Mouse (Mus musculus): ENCODE measurements around the gene Fam205a1. TPM values are rescaled to one million over a fixed set of nuclear protein-coding genes. Genes with fewer than 3 reads are reported as not detected.

Gene Fam205a1
- polyA plus RNA-seq (2017; shearing (Covaris generic)) = not detected

GRCm38 (mm10) chr4:42853788-42854187 is at the start of gene Fam205a1:
Gene Fam205a1, minus strand, starts transcription at chr4:42853888.

GRCm38 (mm10) chr4:42874134-42874533 is 20.4 kb upstream of the Fam205a1 start, which contains the start of gene Fam205c:
Gene Fam205c, minus strand, starts transcription at chr4:42874234.

GRCm38 (mm10) chr4:42856671-42857070 is 3.0 kb upstream of the Fam205a1 start, which contains the start of gene Gm12394:
Gene Gm12394, minus strand, starts transcription at chr4:42856771.

Other genes with a start within 250 kb of the Fam205a1 start
- not detected for gene Gm10591, start 241.7 kb downstream of the Fam205a1 start, polyA plus RNA-seq (2017; shearing (Covaris generic))
- under 1 TPM in 1 of 2 experiments, not detected in 1; 0.39 TPM for gene Gm2564, start 224.2 kb downstream of the Fam205a1 start, polyA plus RNA-seq (2017; shearing (Covaris generic))
- gene Ccl27b, start 198.6 kb downstream of the Fam205a1 start, polyA plus RNA-seq (2017; shearing (Covaris generic)) = not detected
- gene Il11ra2, start 192.0 kb downstream of the Fam205a1 start, polyA plus RNA-seq (2017; shearing (Covaris generic)) = not detected
- under 1 TPM in 1 of 2 experiments, not detected in 1; 0.32 TPM for gene 4930578G10Rik, start 118.3 kb downstream of the Fam205a1 start, polyA plus RNA-seq (2017; shearing (Covaris generic))
- gene Ccl19, start 97.3 kb downstream of the Fam205a1 start, polyA plus RNA-seq (2017; shearing (Covaris generic)) = under 1 TPM in 1 of 2 experiments, not detected in 1; 0.31 TPM
- not detected for gene Ccl21a, start 79.9 kb downstream of the Fam205a1 start, polyA plus RNA-seq (2017; shearing (Covaris generic))
- under 1 TPM; 0.10 to 0.12 TPM for gene Gm12394, start 2.9 kb upstream of the Fam205a1 start, polyA plus RNA-seq (2017; shearing (Covaris generic))
- gene Fam205c, start 20.3 kb upstream of the Fam205a1 start, polyA plus RNA-seq (2017; shearing (Covaris generic)) = under 1 TPM in 1 of 2 experiments, not detected in 1; 0.36 TPM
- under 1 TPM; 0.10 to 0.36 TPM for gene Phf24, start 62.8 kb upstream of the Fam205a1 start, polyA plus RNA-seq (2017; shearing (Covaris generic))
- 10 to 100 TPM; 11.1 to 13.6 TPM for gene Dnajb5, start 95.9 kb upstream of the Fam205a1 start, polyA plus RNA-seq (2017; shearing (Covaris generic))
- gene 1700022I11Rik, start 115.7 kb upstream of the Fam205a1 start, polyA plus RNA-seq (2017; shearing (Covaris generic)) = under 1 TPM in 1 of 2 experiments, not detected in 1; 0.42 TPM
- gene Vcp, start 146.6 kb upstream of the Fam205a1 start, polyA plus RNA-seq (2017; shearing (Covaris generic)) = 100 to 1,000 TPM; 311 to 420 TPM
- gene Fancg, start 156.6 kb upstream of the Fam205a1 start, polyA plus RNA-seq (2017; shearing (Covaris generic)) = 10 to 100 TPM; 22.2 to 26.7 TPM
- gene Pigo, start 171.9 kb upstream of the Fam205a1 start, polyA plus RNA-seq (2017; shearing (Covaris generic)) = 10 to 100 TPM; 27.7 to 33.8 TPM
- gene Stoml2, start 177.8 kb upstream of the Fam205a1 start, polyA plus RNA-seq (2017; shearing (Covaris generic)) = 100 to 1,000 TPM; 140 to 169 TPM
- gene Fam214b, start 192.3 kb upstream of the Fam205a1 start, polyA plus RNA-seq (2017; shearing (Covaris generic)) = 10 to 100 TPM in 1 of 2 experiments, 1 to 10 TPM in 1; 6.0 to 10.6 TPM
- gene Unc13b, start 205.1 kb upstream of the Fam205a1 start, polyA plus RNA-seq (2017; shearing (Covaris generic)) = under 1 TPM in 1 of 2 experiments, not detected in 1; 0.28 TPM

All from activated CD4-positive, CD25-positive, alpha-beta regulatory T cell (primary cell).